25 mouse cellular contexts compared by ENCODE assay signal in genomic region chr12:6367611-6368010, GRCm38 (mm10).
"Had no signal": no experiment of that assay in that cellular context is flagged by ENCODE, and none has a peak within 500 bp of the region (broad histone marks: within the 10 kb centered on the region; RNA-seq: fewer than 3 reads in every experiment).

No protein-coding gene starts in this region.

- H3K27me3 ChIP-seq: heart, embryonic 12.5 days; hindbrain, embryonic 12.5 days; intestine, embryonic 15.5 days; limb, embryonic 12.5 days had no signal

- H3K4me3 ChIP-seq: heart, adult 2 months; heart, embryonic 12.5 days; hindbrain, embryonic 10.5 days; hindbrain, embryonic 12.5 days; intestine, embryonic 15.5 days; layer of hippocampus, adult 2 months; left cerebral cortex, adult 2 months; limb, embryonic 10.5 days; limb, embryonic 12.5 days had no signal

- H3K27ac ChIP-seq: heart, adult 2 months; hindbrain, embryonic 10.5 days; hindbrain, embryonic 12.5 days; hindbrain, embryonic 14.5 days; intestine, embryonic 15.5 days; layer of hippocampus, adult 2 months; left cerebral cortex, adult 2 months; limb, embryonic 10.5 days; limb, embryonic 12.5 days had no signal

- H3K9ac ChIP-seq: heart, embryonic 12.5 days; hindbrain, embryonic 12.5 days; hindbrain, embryonic 14.5 days; intestine, embryonic 15.5 days; limb, embryonic 12.5 days had no signal

- H3K9me3 ChIP-seq: heart, embryonic 12.5 days; hindbrain, embryonic 10.5 days; hindbrain, embryonic 12.5 days; intestine, embryonic 15.5 days; limb, embryonic 10.5 days; limb, embryonic 12.5 days had no signal

- H3K36me3 ChIP-seq: heart, embryonic 12.5 days; hindbrain, embryonic 10.5 days; hindbrain, embryonic 12.5 days; intestine, embryonic 15.5 days; limb, embryonic 10.5 days; limb, embryonic 12.5 days had no signal

- H3K4me1 ChIP-seq: heart, embryonic 12.5 days; hindbrain, embryonic 10.5 days; hindbrain, embryonic 12.5 days; intestine, embryonic 15.5 days; limb, embryonic 10.5 days; limb, embryonic 12.5 days had no signal

- DNase-seq: gastrocnemius, postnatal 14 days; gastrocnemius, postnatal 36 days; heart, adult 11 months; heart, adult 2 months; heart, postnatal 10 days; heart, postnatal 4 days; kidney, adult 18-20 months; kidney, adult 8-10 months; kidney, postnatal 10 days; kidney, postnatal 25 days; kidney, postnatal 4 days; liver had no signal

- ATAC-seq: hindbrain, embryonic 16.5 days; inflammation-experienced regulatory T-cells, adult 6 months; intestine, embryonic 15.5 days; intestine, postnatal 0 days had no signal

- H3K4me2 ChIP-seq: heart, embryonic 12.5 days; hindbrain, embryonic 12.5 days; hindbrain, embryonic 14.5 days; intestine, embryonic 15.5 days; limb, embryonic 12.5 days; liver, embryonic 11.5 days had no signal
